Mouse (Mus musculus) thymus, postnatal 36 days (tissue): ENCODE measurements around the gene Cd55.
"Not testable (repeated sequence)": the region's sequence is repeated elsewhere in the genome, so short reads cannot be mapped to it uniquely, and the experiment has no call there.

Experiments
- DNase-seq, 2 experiments: peaks; one replicate each; pipeline ENCODE4 v3.0.0; 2022; ENCODE audit warnings: mixed read lengths in 2 of 2

Gene Cd55

DNA sequence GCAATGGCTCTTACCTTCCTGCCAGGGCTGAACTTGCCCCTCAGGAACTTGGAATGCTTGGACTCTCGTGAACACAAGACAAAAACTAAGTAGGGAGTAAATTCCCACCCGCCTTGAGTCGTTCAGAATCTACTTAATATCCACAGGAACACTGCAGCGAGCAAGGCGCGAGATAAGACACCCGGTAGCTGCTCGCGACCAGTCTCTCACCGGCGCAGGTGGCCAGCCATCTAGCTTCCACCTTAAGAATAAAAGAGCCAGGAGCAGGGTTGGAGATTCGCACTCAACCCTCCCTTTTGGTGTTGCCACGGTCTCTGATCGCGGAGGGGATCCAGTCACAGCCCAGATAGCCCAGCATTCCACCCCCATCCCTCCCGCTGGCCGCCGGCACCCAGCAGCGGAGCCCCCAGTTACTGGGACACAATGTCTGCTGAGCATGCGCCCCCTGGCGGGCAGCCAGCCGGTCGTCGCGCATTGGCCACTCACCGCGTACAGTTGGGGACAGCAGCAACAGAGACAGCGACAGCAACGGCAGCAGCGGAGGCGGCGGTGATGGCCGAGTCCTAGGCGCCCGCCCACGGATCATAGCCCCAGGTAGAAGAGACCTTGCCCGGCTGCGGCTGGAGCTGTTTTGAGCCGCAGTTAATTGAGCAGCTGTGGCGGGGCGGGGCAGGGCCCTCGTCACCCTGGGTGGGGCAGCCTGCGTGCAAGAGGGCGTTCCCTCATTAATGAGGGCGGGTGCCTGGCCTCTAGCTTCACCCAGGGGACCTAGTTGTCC, at the start of gene Cd55:
Gene Cd55, minus strand, starts transcription at position 661 of the 778 bp plus-strand sequence.
- peak; percentile 84 to 88 for DNase-seq

DNA sequence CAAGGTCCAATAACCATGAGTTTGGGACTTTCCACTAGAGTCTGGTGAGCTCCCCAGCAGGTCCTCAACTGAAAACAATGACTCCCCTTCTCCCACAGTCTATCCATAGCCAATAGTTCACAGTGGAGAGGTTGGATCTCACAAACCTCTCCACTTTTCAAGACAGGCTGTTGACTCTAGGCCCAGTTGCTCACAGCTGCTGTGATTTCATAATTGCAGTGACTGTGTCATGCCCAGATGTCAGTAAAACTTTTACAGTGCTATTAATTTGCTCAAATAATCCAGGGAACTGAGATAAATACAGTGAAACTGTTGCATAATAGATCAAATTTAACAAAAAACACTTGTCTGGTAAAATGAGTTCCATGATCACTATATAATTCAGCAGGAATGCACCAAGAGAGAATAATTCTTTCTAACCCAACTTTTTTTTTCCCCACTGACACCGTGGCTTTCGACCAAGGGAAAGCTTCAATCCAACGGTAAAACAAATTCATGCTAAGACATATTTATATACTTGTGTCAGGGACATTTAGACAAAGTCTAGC, 49.4 kb upstream of the Cd55 start:
- DNase-seq = no peak

DNA sequence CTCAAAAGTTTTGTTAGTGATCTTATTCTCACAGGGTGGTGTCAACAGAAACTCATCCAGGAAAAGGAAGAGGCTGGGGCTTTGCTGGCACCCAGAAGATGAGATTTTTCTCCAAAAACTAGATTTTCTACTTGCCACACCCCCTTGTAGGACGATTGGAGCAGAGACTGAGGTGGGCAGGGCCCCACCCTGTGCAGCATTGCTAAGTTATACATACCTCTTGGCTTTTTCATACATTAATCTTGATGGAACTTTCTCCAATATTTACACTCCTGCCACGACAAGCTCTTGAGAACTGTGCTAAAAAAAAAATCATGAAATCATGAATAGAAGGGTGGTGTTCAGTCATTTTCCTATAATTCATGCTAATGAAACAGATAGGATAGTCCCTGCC, 46.4 kb upstream of the Cd55 start:
- DNase-seq = no peak

DNA sequence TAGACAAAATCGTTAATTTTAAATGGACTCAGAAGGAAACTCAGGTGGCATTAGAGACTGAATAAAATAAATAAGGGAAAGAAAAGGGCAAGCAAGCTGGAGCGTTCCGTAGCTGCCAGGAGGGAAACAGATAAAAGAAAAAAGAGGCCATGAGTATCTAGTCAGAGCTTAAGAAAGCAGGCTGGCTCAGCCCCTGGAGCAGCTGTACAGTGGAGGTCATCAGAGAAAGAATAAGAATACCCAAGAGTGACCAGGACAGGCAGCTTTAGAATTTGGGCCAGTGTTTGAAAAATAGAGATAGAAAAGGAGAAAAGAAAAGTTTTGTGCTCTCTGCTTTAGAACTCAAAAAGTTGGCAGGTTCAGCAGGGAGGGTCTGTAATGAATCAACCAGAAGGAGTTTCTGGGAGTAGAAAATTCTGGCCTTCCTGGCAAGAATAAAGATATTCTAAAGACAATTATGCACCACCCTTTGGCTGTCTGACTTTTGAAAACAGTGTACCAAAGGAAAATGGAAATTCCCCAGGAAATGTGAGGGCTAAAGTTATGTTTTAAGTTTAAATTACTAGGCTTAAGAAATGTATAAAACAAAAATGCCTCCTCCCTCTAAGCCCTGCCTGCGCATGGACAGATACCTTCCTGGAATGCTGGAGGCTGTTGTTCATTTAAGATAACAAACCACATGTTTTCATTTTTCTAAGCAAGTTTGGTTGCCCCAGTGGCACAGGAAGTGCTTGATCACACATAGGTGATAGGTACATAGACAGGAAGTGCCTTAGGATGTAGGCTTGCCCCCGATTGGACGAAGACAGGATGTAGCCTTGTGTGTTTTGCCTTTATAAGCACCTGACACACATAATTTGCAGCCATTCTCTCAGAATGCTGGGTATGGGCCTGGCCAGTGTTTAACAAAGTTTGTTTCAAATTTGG, 45.7 kb upstream of the Cd55 start:
- DNase-seq = no peak

DNA sequence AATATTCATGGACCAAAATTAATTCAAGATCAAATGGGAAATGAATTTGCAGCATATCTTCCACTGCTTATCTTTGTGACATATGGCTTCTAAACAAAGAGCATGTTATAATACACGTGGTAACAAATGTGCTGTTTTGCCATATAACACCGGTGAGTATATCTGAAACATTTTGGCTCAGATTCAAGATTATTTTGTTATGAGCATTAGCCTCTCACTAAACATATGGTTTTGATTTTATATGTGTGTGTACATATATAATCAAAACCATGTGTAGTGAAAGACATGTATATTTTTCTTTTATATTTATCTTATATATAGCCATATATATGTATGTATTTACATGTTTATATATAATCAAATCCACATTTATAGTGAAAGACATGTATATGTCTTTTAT, 44.9 kb upstream of the Cd55 start:
- DNase-seq = no peak

DNA sequence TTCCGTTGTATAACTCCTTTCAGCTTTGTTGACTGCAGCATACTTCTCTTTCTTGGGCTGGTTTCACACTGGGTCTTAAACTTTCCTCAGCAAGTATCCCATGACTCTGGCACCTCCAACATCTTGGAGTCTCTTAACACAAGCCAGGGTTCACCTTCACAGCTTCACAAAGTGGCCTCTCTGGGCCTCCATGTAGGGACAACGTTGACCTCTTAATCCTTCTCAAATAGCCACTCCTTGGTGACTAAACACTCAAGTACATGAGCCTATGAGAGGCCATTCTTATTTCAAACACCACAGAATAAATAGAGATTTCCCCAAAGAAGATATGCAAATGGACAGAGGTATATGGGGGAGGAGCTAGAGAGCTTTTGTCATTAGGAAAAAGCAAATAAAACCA, 37.4 kb upstream of the Cd55 start:
- no peak for DNase-seq

DNA sequence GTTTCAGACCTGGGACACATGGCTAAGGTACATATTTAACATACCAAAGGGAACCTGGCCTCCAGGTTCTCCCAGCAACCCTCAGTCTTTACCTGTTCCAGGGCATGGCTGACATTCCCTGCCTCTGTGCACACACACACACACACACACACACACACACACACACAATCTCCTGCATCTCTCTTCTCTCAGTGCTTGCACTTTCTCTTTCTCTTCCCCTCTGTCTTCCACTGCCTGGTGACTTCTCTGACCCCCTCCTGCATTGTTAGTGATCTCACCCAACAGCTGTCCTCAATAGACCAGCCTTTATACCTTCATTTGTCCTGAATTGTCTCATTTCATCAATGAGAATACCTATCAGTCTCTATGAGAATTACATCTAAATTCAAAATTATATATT, 35.8 kb upstream of the Cd55 start:
- no peak for DNase-seq

DNA sequence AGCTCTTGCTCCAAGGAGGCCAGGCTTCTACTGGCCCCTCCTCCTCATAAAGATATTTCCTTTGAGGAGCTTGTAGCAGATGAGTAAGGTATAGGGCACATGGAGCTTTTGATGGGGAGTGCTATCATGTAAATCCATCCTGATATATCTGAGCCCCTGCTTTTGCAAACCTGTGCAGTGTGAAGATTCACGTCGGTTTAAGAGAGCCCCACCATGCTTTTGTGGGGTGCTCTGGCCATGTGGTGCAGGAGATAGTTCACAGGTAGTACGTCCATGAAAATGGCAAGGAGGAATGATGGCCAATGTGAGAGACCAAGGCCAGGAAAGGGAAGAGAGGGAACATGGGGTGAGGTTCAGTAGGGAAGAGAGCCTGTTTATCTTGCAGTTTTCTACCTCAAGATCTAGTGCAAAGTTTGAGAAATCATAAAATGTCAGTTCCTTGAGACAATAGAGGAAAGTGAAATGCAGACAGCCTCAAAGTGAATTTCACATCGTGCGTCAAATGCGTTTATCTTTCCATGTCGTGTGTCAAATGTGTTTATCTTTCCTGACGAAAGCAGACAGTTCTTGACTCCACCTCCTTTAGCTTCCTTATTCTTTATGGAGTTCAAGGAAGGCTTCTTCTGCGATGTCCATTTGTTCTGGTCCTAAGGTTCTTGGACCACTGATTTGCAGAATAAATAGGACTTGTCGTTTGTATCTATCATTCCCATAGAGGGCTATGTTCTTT, 24.4 kb upstream of the Cd55 start:
- no peak for DNase-seq

DNA sequence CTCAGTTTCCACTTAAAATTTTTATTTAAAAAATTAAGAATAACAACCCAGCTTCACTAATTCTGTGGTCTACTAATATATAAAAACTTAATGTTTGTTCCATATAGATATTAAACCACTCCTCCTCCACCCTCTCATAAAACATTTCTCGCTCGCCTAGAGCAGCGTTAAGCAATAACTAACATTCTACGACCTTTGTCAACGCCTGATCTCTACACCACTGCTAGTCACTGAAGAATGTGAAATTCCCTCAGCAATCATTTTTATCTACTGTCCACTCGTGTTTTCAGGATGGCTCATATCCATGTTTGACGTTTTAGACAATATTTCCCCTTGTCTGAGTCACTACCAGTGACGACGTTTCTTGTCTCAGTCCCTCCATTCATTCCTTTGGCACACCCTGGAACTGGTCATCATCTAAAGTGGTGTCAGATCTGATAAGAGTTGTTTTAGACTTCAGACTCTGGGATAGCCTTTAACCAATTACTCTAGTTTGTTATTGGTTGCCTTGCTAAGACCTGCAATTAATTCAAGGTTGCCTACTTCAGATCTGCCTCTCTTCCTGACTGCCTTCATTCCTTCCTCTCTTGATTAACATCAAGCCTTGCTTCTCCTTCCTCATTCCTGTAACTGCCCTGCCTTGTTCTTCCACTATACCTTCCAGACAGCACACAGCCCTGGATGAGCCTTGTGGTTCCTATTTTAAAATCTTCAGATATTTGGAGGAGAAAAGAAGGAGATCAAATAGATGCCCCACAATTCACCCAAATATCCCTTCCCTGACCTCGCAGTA, 23.5 kb upstream of the Cd55 start:
- no peak for DNase-seq

DNA sequence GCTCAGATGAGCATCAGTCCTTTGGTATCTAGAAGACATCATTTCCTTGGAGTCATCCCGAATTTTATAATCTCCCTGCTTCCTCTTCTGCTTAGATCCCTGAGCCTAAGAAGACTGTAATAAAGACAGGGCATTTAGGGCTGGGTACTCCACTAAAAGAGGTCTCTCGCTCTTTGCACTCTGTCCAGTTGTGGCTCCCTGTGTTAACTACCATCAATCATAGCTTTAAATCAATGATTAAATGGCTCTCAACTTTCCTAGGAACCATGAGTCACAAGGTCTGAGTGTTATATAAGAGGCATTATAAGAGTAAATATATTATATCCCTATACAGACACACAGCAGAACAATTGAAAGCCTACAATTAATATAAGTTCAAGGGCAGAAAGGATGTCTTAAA, 22.8 kb upstream of the Cd55 start:
- DNase-seq = no peak

DNA sequence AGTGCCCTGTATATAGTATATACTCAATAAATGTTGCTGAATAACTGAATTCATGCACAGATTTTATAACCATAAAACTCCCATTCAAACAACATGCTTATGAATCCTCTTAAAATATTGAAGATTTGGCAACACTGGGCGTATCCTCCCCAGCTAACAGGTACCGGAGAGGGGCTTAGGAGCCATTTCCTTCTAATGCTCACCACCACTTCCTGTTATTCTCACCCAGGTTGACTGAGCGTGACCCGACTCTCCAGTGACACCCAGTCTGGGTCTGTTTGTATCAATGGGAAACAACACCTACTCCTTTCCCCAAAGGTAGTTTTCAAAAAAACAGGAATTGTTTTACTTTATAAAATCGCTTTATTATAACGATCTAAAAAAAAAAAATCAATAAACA, 12.4 kb upstream of the Cd55 start:
- DNase-seq = peak; percentile 10 to 23

DNA sequence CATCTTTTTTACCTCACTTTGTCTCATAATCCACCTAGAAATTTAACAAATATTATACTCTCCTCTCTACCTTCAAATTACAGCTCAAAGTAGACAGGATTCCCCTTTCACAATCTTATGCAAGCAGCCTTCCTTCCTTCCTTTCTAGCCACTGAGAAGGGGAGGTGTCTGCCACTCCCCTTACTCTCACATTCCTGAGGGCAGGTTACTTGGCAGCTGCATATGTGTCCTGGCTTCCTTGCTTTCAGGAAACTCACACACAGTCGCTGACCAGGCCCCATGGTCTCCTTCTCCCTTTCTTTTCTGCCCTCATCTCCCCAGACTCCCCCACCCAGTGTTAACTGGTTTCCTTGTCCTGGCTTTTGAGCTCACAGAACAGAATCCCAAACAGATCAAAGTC, 11.7 kb upstream of the Cd55 start:
- no peak for DNase-seq

DNA sequence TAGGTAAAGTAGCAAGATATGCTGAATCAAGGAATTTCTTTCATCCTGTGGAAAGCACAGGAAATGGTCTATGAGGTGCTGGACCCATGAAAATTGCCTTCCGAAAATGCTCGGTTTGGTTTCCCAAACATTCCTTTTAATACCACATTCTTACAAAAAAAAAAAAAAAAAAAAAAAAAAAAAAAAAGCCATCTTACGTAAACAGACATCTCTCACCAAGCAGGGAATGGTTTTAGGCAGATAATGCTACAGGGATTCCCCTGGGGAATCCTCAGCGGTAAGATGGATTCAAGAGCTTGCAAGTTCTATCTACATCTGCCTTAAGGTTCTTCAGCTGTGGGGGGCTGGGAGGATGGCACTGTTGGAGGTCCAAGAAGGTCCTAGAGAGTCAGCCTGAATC, 7.5 kb upstream of the Cd55 start:
- no peak for DNase-seq

DNA sequence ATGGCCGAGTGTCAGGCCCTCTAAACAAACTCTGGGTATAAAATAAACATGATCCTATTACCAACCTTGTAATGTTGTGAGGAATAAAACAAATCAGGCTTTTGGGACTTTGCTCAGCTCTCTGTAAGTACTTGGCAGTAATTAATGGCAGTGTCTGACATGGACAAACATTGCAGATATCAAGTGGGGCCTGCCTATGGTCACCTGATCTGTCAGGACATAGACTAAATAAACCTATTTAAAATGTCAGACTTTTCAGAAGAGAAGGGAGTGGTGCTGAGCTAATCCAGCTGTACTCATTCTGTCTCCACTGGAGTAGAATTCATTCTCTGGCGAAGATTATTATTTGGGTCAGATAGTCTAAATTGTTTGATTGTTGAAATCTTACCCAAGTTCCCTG, 4.9 kb upstream of the Cd55 start:
- no peak for DNase-seq

DNA sequence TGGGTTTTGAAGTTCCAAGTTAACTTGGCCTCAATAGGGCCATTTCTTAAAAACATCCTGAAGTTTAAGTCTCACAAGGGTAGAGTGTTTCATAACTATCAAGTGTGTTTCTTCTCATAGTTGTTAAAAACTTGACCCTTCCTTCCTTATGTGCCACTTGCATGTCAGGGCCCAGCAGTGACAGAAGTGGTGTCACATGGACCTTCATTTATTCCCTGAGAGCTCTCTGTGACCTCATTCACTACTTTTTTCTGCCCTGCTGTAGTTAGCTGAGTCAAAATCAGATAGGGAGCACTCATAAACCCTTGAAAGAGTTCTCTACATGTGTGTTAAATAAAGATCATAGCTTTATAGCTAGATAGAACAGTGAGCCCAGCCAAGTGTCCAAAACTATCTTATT, 1.6 kb upstream of the Cd55 start:
- DNase-seq = no peak

DNA sequence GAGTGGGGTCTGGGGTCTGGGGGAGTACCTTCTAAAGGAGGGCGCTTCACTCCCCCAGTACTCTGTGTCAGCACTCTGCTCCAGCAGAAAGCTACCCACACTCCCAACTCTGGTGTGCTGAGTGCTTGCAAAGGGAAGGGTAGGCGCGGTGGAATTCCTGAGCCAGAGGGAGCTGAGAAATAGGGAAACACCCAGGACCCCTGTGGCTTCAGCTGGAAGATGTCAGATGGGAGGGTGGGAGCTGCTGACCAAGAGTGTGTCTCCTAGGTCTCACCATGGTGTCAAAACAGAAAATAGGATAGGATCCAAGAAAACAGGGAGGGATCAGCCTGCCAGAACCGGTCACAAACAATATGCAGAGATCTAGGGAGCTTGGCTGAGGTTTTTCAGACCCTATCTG, 323 bp upstream of the Cd55 start:
- DNase-seq = no peak

DNA sequence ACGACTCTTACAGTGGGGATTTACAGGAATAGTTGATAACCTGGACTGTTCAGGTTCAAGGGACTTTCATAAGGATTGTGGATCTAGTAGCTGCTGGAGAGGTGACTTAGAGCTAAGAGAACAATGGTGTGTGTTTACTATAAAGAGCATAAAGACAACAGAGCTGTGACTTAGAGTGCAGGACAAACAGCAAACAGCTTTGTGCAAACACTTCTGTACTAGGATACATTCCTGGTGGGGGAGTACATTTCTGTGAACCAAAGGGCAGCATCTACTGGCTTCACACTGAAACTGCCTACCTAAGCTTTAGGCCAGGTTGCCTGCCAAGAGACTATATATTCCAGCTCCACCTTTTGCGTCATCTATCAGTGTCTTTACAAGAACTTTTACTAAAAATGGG, 7.4 kb downstream of the Cd55 start:
- DNase-seq = no peak

DNA sequence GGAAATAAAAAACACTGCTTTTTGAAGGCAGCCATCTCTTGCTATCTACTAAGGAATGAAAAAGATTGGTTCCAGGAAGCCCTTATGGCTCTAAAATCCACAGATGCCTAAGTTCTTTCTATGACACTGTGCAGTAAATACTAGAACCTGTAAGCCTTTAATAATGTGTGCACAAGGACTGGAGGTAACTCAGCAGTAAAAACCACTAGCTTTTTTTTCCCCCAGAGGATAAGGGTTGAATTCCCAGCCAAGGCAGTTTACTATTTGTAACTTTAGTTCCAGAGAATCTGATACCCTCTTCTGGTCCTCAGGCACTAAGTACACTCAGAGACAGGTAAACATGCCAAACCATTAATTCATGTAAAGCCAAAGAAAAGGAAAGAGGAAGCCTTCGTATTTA, 19.6 kb downstream of the Cd55 start:
- not testable (repeated sequence) for DNase-seq

DNA sequence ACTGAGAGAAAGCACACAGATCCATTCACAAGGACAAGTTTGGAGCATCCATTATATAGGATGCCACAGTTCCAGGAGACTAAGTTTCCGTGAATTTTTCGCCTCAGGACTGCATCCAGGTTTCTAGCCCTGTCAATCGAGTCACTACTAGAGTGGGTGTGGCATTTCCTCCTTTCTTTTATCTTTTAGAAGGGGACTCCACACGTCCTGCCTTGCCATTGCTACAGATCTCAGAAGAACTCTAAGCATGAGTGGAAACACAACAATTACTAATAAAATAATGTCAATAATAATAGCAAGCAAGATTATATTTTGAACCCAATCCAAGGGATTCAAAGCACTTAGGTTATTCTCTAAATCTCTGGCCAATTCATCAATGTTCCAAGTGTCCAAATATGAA, 31.6 kb downstream of the Cd55 start:
- DNase-seq = no peak

DNA sequence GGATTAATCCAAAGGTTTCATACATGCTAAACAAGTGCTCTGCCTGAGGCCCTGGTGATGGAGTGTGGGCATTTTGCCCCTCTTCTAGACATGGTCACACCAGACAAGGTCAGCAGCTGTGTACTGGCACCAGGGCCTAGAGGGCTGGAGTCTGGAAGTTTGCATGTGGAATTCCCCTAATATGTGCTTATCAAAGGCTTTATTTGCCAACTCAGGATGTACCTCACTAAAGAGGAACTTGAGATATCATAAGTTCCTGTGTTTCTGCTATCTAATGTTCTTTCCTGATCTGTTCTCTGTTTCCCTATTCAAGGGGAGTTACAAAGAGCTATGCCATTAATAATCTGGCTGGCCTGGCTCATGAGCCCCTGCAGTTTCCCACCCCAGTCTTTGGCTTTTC, 33.9 kb downstream of the Cd55 start:
- DNase-seq = not testable (repeated sequence)

DNA sequence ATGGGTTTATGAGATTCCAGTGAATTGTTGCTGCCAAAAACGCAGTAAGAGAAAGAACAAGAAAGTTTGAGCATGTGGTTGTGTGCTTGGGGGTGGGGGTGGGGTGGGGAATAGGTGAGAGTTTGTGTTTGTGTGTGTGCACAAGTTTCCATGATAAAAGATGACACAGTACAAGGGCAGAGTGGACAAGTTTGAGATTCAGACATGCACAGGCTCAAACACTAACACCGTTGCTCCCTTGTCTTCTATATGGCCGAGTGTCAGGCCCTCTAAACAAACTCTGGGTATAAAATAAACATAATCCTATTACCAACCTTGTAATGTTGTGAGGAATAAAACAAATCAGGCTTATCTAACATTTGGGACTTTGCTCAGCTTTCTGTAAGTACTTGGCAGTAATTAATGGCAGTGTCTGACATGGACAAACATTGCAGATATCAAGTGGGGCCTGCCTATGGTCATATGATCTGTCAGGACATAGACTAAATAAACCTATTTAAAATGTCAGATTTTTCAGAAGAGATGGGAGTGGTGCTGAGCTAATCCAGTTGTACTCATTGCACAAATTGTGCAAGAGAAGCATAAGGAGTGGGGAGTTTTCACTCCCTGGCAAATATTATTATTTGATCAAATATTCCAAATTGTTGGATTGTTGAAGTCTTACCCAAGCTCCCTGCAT, 35.2 kb downstream of the Cd55 start:
- not testable (repeated sequence) for DNase-seq

DNA sequence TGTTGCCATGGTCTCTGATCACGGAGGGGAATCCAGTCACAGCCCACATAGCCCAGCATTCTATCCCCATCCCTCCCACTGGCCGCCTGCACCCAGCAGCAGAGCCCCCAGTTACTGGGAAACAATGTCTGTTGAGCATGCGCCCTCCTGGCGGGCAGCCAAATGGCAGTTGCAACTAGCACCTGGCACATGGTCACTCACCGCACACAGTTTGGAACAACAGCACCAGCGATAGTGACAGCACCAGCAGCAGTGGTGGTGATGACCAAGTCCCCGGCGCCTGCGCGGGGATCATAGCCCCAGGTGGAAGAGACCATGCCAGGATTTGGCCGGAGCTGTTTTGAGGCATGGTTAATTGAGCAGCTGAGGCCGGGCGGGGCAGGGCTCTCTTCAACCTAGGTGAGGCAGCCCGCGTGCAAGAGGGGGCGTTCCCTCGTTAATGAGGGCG, 39.9 kb downstream of the Cd55 start, which contains the start of gene Cd55b:
Gene Cd55b, minus strand, starts transcription at position 346 of the 448 bp plus-strand sequence.
- no peak for DNase-seq
